Mouse (Mus musculus): Measurements from ENCODE around the gene Cmpk1.
A peak's percentile ranks its signal among the peaks of the same experiment; 100 is the strongest.

The Cmpk1 gene

GRCm38 (mm10) chr4:114946416-114946815 is 40.6 kb downstream of the Cmpk1 start:
- no peak for DNase-seq (ENCODE audit: low read depth, low spot score)

- no peak for DNase-seq (ENCODE audit: low read depth, low spot score)
Measured at GRCm38 (mm10) chr4:114945021-114945420, 42.0 kb downstream of the Cmpk1 start.

- DNase-seq (ENCODE audit: low read depth, low spot score): no peak
Measured at GRCm38 (mm10) chr4:114942583-114942982, 44.5 kb downstream of the Cmpk1 start.

- no peak for DNase-seq (ENCODE audit: low read depth, low spot score)
Measured at GRCm38 (mm10) chr4:114942112-114942511, 44.9 kb downstream of the Cmpk1 start.

- no peak for DNase-seq (ENCODE audit: low read depth, low spot score)
Measured at GRCm38 (mm10) chr4:114941311-114941710, 45.7 kb downstream of the Cmpk1 start.

- DNase-seq (ENCODE audit: low read depth, low spot score): no peak
Measured at GRCm38 (mm10) chr4:114938248-114938647, 48.8 kb downstream of the Cmpk1 start.

GRCm38 (mm10) chr4:114937459-114938047 is 49.5 kb downstream of the Cmpk1 start:
- no peak for DNase-seq (ENCODE audit: low read depth, low spot score)

GRCm38 (mm10) chr4:114934188-114934587 is 52.9 kb downstream of the Cmpk1 start:
- DNase-seq (ENCODE audit: low read depth, low spot score): no peak

- DNase-seq (ENCODE audit: low read depth, low spot score): no peak
Measured at GRCm38 (mm10) chr4:114932747-114933146, 54.3 kb downstream of the Cmpk1 start.

- no peak for DNase-seq (ENCODE audit: low read depth, low spot score)
Measured at GRCm38 (mm10) chr4:114929155-114929554, 57.9 kb downstream of the Cmpk1 start.

GRCm38 (mm10) chr4:114925917-114926312 is 61.1 kb downstream of the Cmpk1 start, which contains the start of gene Foxe3:
Gene Foxe3, minus strand, starts transcription at chr4:114926013.
- no peak for DNase-seq (ENCODE audit: low read depth, low spot score)

- peak; percentile 56 for DNase-seq (ENCODE audit: low read depth, low spot score)
Measured at GRCm38 (mm10) chr4:114924971-114925916, 61.8 kb downstream of the Cmpk1 start.

GRCm38 (mm10) chr4:114917091-114917490 is 70.0 kb downstream of the Cmpk1 start:
- DNase-seq (ENCODE audit: low read depth, low spot score): peak; percentile 76

- DNase-seq (ENCODE audit: low read depth, low spot score): no peak
Measured at GRCm38 (mm10) chr4:114916056-114916455, 71.0 kb downstream of the Cmpk1 start.

- peak; percentile 88 for DNase-seq (ENCODE audit: low read depth, low spot score)
Measured at GRCm38 (mm10) chr4:114913594-114913962, 73.5 kb downstream of the Cmpk1 start.

GRCm38 (mm10) chr4:114912705-114913593 is 74.1 kb downstream of the Cmpk1 start:
- peak; percentile 27 for DNase-seq (ENCODE audit: low read depth, low spot score)

- peak; percentile 87 for DNase-seq (ENCODE audit: low read depth, low spot score)
Measured at GRCm38 (mm10) chr4:114909602-114910484, 77.2 kb downstream of the Cmpk1 start.

Measured in ES-CJ7 (cell line).